Mouse (Mus musculus): ENCODE measurements around the gene Eno1. TPM values are rescaled to one million over a fixed set of nuclear protein-coding genes. Genes with fewer than 3 reads are reported as not detected.

The Eno1 gene
- polyA plus RNA-seq (2012; rRNA removed) = 120 and 224 TPM in 2 replicates

GRCm38 (mm10) chr4:150236521-150237481 lies at the start of gene Eno1:
TSS of gene Eno1 (plus strand) at chr4:150236721.
- TF ChIP-seq POLR2A (IDR thresholded peaks at IDR 0.05; ENCODE audit: low read depth, low read length) (peak; percentile 57), CTCF (IDR thresholded peaks at IDR 0.05; ENCODE audit: extremely low read depth, insufficient read depth, insufficient read length, insufficient replicate concordance) (no peak)
- Histone ChIP-seq H3K4me3 (ENCODE audit: extremely low read depth, insufficient read depth, insufficient read length) (peak within 1 kb of the TSS; percentile 90), H3K27ac (ENCODE audit: insufficient read depth, low read length) (peak within 1 kb of the TSS; percentile 90), H3K4me1 (ENCODE audit: control insufficient read depth, insufficient read depth, insufficient read length) (peaks cover 22% of the 10 kb centered on the region; the same call in 1 of the 2 replicates), H3K36me3 (ENCODE audit: control insufficient read depth, insufficient read depth, low read length) (peaks cover 8% of the 10 kb centered on the region), H3K27me3 (ENCODE audit: control insufficient read depth, insufficient read depth, low read length) (no peaks in the 10 kb centered on the region)
- DNase-seq (ENCODE audit: low read depth in 1 of 2, low spot score in 2 of 2) = peak; percentile 89 to 94
- under 1% methylated on average over 74 of the region's 78 CpGs for WGBS

GRCm38 (mm10) chr4:150188236-150188635 lies 48.3 kb upstream of the Eno1 start:
- Histone ChIP-seq H3K4me1 (ENCODE audit: control insufficient read depth, insufficient read depth, insufficient read length) (no peaks in the 10 kb centered on the region), H3K4me3 (ENCODE audit: extremely low read depth, insufficient read depth, insufficient read length) (no peak overlapping the region), H3K27ac (ENCODE audit: insufficient read depth, low read length) (no peak overlapping the region), H3K36me3 (ENCODE audit: control insufficient read depth, insufficient read depth, low read length) (no peaks in the 10 kb centered on the region), H3K27me3 (ENCODE audit: control insufficient read depth, insufficient read depth, low read length) (no peaks in the 10 kb centered on the region)
- no peak for DNase-seq (ENCODE audit: low read depth in 1 of 2, low spot score in 2 of 2)
- WGBS = 71% methylated on average over 11 of the region's 11 CpGs
- TF ChIP-seq POLR2A (IDR thresholded peaks at IDR 0.05; ENCODE audit: low read depth, low read length) = no peak

GRCm38 (mm10) chr4:150192199-150192598 lies 44.3 kb upstream of the Eno1 start:
- no peak for DNase-seq (ENCODE audit: low read depth in 1 of 2, low spot score in 2 of 2)
- Histone ChIP-seq H3K4me3 (ENCODE audit: extremely low read depth, insufficient read depth, insufficient read length) (no peak overlapping the region), H3K27ac (ENCODE audit: insufficient read depth, low read length) (no peak overlapping the region), H3K36me3 (ENCODE audit: control insufficient read depth, insufficient read depth, low read length) (no peaks in the 10 kb centered on the region), H3K4me1 (ENCODE audit: control insufficient read depth, insufficient read depth, insufficient read length) (no peaks in the 10 kb centered on the region), H3K27me3 (ENCODE audit: control insufficient read depth, insufficient read depth, low read length) (no peaks in the 10 kb centered on the region)
- no peak for TF ChIP-seq CTCF (IDR thresholded peaks at IDR 0.05; ENCODE audit: extremely low read depth, insufficient read depth, insufficient read length, insufficient replicate concordance)
- no peak for TF ChIP-seq POLR2A (IDR thresholded peaks at IDR 0.05; ENCODE audit: low read depth, low read length)
- WGBS = 83% methylated on average over 6 of the region's 6 CpGs

- peak; percentile 17 to 33 for DNase-seq (ENCODE audit: low read depth in 1 of 2, low spot score in 2 of 2)
- no peaks in the 10 kb centered on the region for H3K4me1 ChIP-seq (ENCODE audit: control insufficient read depth, insufficient read depth, insufficient read length)
- TF ChIP-seq POLR2A (IDR thresholded peaks at IDR 0.05; ENCODE audit: low read depth, low read length) (no peak), CTCF (IDR thresholded peaks at IDR 0.05; ENCODE audit: extremely low read depth, insufficient read depth, insufficient read length, insufficient replicate concordance) (peak; percentile 59; the same call in 1 of the 2 replicates)
- H3K27ac ChIP-seq (ENCODE audit: insufficient read depth, low read length) = no peak overlapping the region
- WGBS = 35% methylated on average over 1 of the region's 1 CpGs
- H3K27me3 ChIP-seq (ENCODE audit: control insufficient read depth, insufficient read depth, low read length) = no peaks in the 10 kb centered on the region
- H3K4me3 ChIP-seq (ENCODE audit: extremely low read depth, insufficient read depth, insufficient read length) = no peak overlapping the region
- H3K36me3 ChIP-seq (ENCODE audit: control insufficient read depth, insufficient read depth, low read length) = no peaks in the 10 kb centered on the region
Measured at GRCm38 (mm10) chr4:150193915-150194314, 42.6 kb upstream of the Eno1 start.

GRCm38 (mm10) chr4:150198268-150198667 lies 38.3 kb upstream of the Eno1 start:
- Histone ChIP-seq H3K27me3 (ENCODE audit: control insufficient read depth, insufficient read depth, low read length) (no peaks in the 10 kb centered on the region), H3K4me1 (ENCODE audit: control insufficient read depth, insufficient read depth, insufficient read length) (no peaks in the 10 kb centered on the region), H3K36me3 (ENCODE audit: control insufficient read depth, insufficient read depth, low read length) (no peaks in the 10 kb centered on the region), H3K27ac (ENCODE audit: insufficient read depth, low read length) (no peak overlapping the region), H3K4me3 (ENCODE audit: extremely low read depth, insufficient read depth, insufficient read length) (no peak overlapping the region)
- TF ChIP-seq POLR2A (IDR thresholded peaks at IDR 0.05; ENCODE audit: low read depth, low read length) (no peak), CTCF (IDR thresholded peaks at IDR 0.05; ENCODE audit: extremely low read depth, insufficient read depth, insufficient read length, insufficient replicate concordance) (no peak)
- DNase-seq (ENCODE audit: low read depth in 1 of 2, low spot score in 2 of 2) = no peak
- 81% methylated on average over 9 of the region's 9 CpGs for WGBS

GRCm38 (mm10) chr4:150201232-150201631 lies 35.3 kb upstream of the Eno1 start, which contains the start of gene Car6:
TSS of gene Car6 (minus strand) at chr4:150201332.
- no peaks in the 10 kb centered on the region for H3K4me1 ChIP-seq (ENCODE audit: control insufficient read depth, insufficient read depth, insufficient read length)
- no peak within 1 kb of the TSS for H3K27ac ChIP-seq (ENCODE audit: insufficient read depth, low read length)
- no peak for DNase-seq (ENCODE audit: low read depth in 1 of 2, low spot score in 2 of 2)
- TF ChIP-seq CTCF (IDR thresholded peaks at IDR 0.05; ENCODE audit: extremely low read depth, insufficient read depth, insufficient read length, insufficient replicate concordance) (no peak), POLR2A (IDR thresholded peaks at IDR 0.05; ENCODE audit: low read depth, low read length) (no peak)
- no peaks in the 10 kb centered on the region for H3K36me3 ChIP-seq (ENCODE audit: control insufficient read depth, insufficient read depth, low read length)
- no peaks in the 10 kb centered on the region for H3K27me3 ChIP-seq (ENCODE audit: control insufficient read depth, insufficient read depth, low read length)
- no peak within 1 kb of the TSS for H3K4me3 ChIP-seq (ENCODE audit: extremely low read depth, insufficient read depth, insufficient read length)
- 84% methylated on average over 5 of the region's 5 CpGs for WGBS

- H3K27ac ChIP-seq (ENCODE audit: insufficient read depth, low read length) = peak overlapping the region; percentile 36
- peak; percentile 9 for DNase-seq (ENCODE audit: low read depth in 1 of 2, low spot score in 2 of 2)
- TF ChIP-seq CTCF (IDR thresholded peaks at IDR 0.05; ENCODE audit: extremely low read depth, insufficient read depth, insufficient read length, insufficient replicate concordance) (no peak), POLR2A (IDR thresholded peaks at IDR 0.05; ENCODE audit: low read depth, low read length) (no peak)
- H3K27me3 ChIP-seq (ENCODE audit: control insufficient read depth, insufficient read depth, low read length) = no peaks in the 10 kb centered on the region
- H3K4me1 ChIP-seq (ENCODE audit: control insufficient read depth, insufficient read depth, insufficient read length) = no peaks in the 10 kb centered on the region
- H3K36me3 ChIP-seq (ENCODE audit: control insufficient read depth, insufficient read depth, low read length) = no peaks in the 10 kb centered on the region
- 16% methylated on average over 5 of the region's 5 CpGs for WGBS
- H3K4me3 ChIP-seq (ENCODE audit: extremely low read depth, insufficient read depth, insufficient read length) = no peak overlapping the region
Measured at GRCm38 (mm10) chr4:150202702-150203101, 33.8 kb upstream of the Eno1 start.
